Mouse (Mus musculus) MEL (cell line): ENCODE data around the gene Coro2b.

ENCODE experiments used
- CTCF ChIP-seq, 3 experiments: IDR thresholded peaks in 2 of 3; conservative IDR thresholded peaks in 1 of 3; 2 replicates each; pipeline ENCODE4 v1.5.1; 2011 to 2012; ENCODE audit warnings: low read length in 3 of 3, low read depth in 2 of 3, mild to moderate bottlenecking in 2 of 3, improper control_type of control experiment in 1 of 3, inconsistent platforms in 1 of 3, mixed read lengths in 1 of 3, moderate library complexity in 1 of 3; ENCODE audit not compliant: control insufficient read depth in 1 of 3, insufficient read depth in 1 of 3, poor library complexity in 1 of 3, severe bottlenecking in 1 of 3
- ELF1 ChIP-seq: IDR thresholded peaks from 2 replicates; pipeline ENCODE4 v1.6.1; 2014; ENCODE audit warnings: low read depth, mild to moderate bottlenecking, inconsistent platforms, low read length, improper control_type of control experiment, moderate library complexity
- EP300 ChIP-seq, 2 experiments: IDR thresholded peaks; 2 replicates each; pipeline ENCODE4 v1.6.1; 2011; ENCODE audit warnings: improper control_type of control experiment in 2 of 2, low read length in 2 of 2, low read depth in 1 of 2, mild to moderate bottlenecking in 1 of 2
- ETS1 ChIP-seq: IDR thresholded peaks from 2 replicates; pipeline ENCODE4 v1.6.1; 2012; ENCODE audit warnings: low read depth, mild to moderate bottlenecking, inconsistent platforms, low read length, improper control_type of control experiment, moderate library complexity
- GATA1 ChIP-seq: IDR thresholded peaks from 2 replicates; pipeline ENCODE4 v1.6.1; 2011; ENCODE audit warnings: low read depth, low read length, improper control_type of control experiment
- TAL1 ChIP-seq: IDR thresholded peaks from 2 replicates; pipeline ENCODE4 v1.6.1; 2012; ENCODE audit warnings: mild to moderate bottlenecking, inconsistent platforms, low read length, moderate library complexity, mixed read lengths

- TF ChIP-seq ELF1 (no peak), ETS1 (no peak), EP300 (IDR thresholded peaks at IDR 0.05; ENCODE audit: low read depth in 1 of 2, low read length in 2 of 2) (no peak), GATA1 (no peak), TAL1 (no peak), CTCF (IDR thresholded peaks at IDR 0.05 in 2 of 3, conservative IDR thresholded peaks at IDR 0.05 in 1 of 3; ENCODE audit: control insufficient read depth in 1 of 3, insufficient read depth in 1 of 3, low read depth in 2 of 3, low read length in 3 of 3, poor library complexity in 1 of 3, severe bottlenecking in 1 of 3) (no peak)
Measured at GRCm38 (mm10) chr9:62492306-62492990, 44.4 kb downstream of the Coro2b start.
